Mouse (Mus musculus) urinary bladder, adult 2 months (tissue): ENCODE results near the gene Gulp1. TPM values are rescaled to one million over a fixed set of nuclear protein-coding genes. Genes with fewer than 3 reads are reported as not detected.

Source experiments
- DNase-seq: peaks from one replicate; pipeline ENCODE4 v3.0.0; 2022; ENCODE audit warnings: low spot score
- polyA plus RNA-seq: library from polyadenylated mRNA; depleted of rRNA; stranded (reverse); fragments of >200 nt; gene quantifications from 2 replicates; pipeline ENCODE4 v1.2.3, GENCODE M21; 2012

Gene Gulp1
- polyA plus RNA-seq, 1 experiment, result 18.5 TPM

GRCm38 (mm10) chr1:44720785-44721410 lies 169.6 kb downstream of the Gulp1 start:
- no peak for DNase-seq

GRCm38 (mm10) chr1:44741256-44741655 lies 189.9 kb downstream of the Gulp1 start:
- DNase-seq, result no peak

GRCm38 (mm10) chr1:44745711-44746110 lies 194.4 kb downstream of the Gulp1 start:
- no peak for DNase-seq

- DNase-seq, result no peak
Measured at GRCm38 (mm10) chr1:44750731-44751730, 199.7 kb downstream of the Gulp1 start.

GRCm38 (mm10) chr1:44778251-44778650 lies 226.9 kb downstream of the Gulp1 start:
- DNase-seq, result no peak

GRCm38 (mm10) chr1:44803594-44804372 lies 252.5 kb downstream of the Gulp1 start:
- no peak for DNase-seq

- DNase-seq, result no peak
Measured at GRCm38 (mm10) chr1:44806368-44806767, 255.1 kb downstream of the Gulp1 start.

GRCm38 (mm10) chr1:44810336-44810735 lies 259.0 kb downstream of the Gulp1 start:
- no peak for DNase-seq

GRCm38 (mm10) chr1:44833934-44834333 lies 282.6 kb downstream of the Gulp1 start:
- DNase-seq, result no peak
